Mouse (Mus musculus) testis, adult 2 months (tissue): Measurements from ENCODE around the gene Sept14. TPM values are rescaled to one million over a fixed set of nuclear protein-coding genes. Genes with fewer than 3 reads are reported as not detected.

ENCODE experiments used
- H3K27ac ChIP-seq: fragments of 200-500 bp; 2 replicates; pipeline ENCODE4 v1.5.1; 2012; ENCODE audit warnings: low read depth, low read length; ENCODE audit not compliant: control insufficient read depth, insufficient read depth
- H3K27me3 ChIP-seq: fragments of 200-500 bp; 2 replicates; pipeline ENCODE4 v1.6.1; 2012; ENCODE audit warnings: mild to moderate bottlenecking, low read length, moderate library complexity; ENCODE audit not compliant: control insufficient read depth, insufficient read depth
- H3K36me3 ChIP-seq: fragments of 200-500 bp; 2 replicates; pipeline ENCODE4 v1.6.1; 2012; ENCODE audit warnings: mild to moderate bottlenecking, low read length; ENCODE audit not compliant: control insufficient read depth, insufficient read depth
- H3K4me1 ChIP-seq: fragments of 200-500 bp; 2 replicates; pipeline ENCODE4 v1.6.1; 2012; ENCODE audit warnings: low read length; ENCODE audit not compliant: control insufficient read depth, insufficient read depth
- H3K4me3 ChIP-seq: fragments of 200-500 bp; 2 replicates; pipeline ENCODE4 v1.5.1; 2012; ENCODE audit warnings: low read depth, mild to moderate bottlenecking, low read length, moderate library complexity, mixed read lengths; ENCODE audit not compliant: control insufficient read depth
- CTCF ChIP-seq: fragments of 200-500 bp; IDR thresholded peaks from 2 replicates; pipeline ENCODE4 v1.5.1; 2012; ENCODE audit warnings: low read depth, mild to moderate bottlenecking, inconsistent platforms, low read length, moderate library complexity; ENCODE audit not compliant: control insufficient read depth, insufficient read depth, insufficient replicate concordance
- POLR2A ChIP-seq: fragments of 200-500 bp; IDR thresholded peaks from 2 replicates; pipeline ENCODE4 v1.6.1; 2012; ENCODE audit warnings: low read depth, mild to moderate bottlenecking, inconsistent platforms, low read length, moderate library complexity; ENCODE audit not compliant: control insufficient read depth
- polyA plus RNA-seq: library from polyadenylated mRNA; depleted of rRNA; stranded (reverse); fragments of >200 nt; gene quantifications from 2 replicates; pipeline ENCODE4 v1.2.3, GENCODE M21; 2012; rRNA removed

Sept14 gene
- polyA plus RNA-seq, 1 experiment = 10.6 TPM

DNA sequence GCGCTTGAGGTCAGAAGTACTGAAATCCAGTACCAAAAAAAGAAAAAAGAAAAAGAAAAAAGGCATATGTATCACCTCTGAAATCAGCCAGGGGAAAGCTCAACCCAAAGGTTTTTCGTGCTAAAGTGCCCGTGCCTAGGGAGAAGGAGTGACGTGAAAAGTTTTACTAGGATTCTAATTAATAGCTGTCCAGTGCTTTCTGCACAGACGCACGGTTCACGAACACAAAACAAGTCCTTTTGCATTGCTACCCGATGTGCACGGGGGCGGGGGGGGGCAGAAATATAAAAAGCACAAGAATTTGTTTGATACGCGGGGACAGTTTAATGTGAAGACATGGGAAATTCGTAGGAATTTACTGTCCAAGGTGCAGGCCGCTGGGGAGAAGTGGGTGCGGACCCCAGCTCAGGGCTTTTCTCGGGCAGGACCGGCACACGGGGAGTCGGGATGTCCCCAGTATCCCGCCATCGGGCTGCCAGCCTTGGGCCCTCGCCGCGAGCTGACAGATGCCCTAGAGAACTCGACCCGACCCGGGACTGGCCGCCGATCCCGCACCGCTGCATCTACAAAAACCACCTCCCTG lies 38.8 kb downstream of the Sept14 start:
- Histone ChIP-seq H3K27me3 (no peaks in the 10 kb centered on the region), H3K4me3 (peak overlapping the region; percentile 99), H3K27ac (peak overlapping the region; percentile 57), H3K36me3 (no peaks in the 10 kb centered on the region), H3K4me1 (peaks cover 5% of the 10 kb centered on the region)
- no peak for TF ChIP-seq POLR2A
- TF ChIP-seq CTCF = no peak

DNA sequence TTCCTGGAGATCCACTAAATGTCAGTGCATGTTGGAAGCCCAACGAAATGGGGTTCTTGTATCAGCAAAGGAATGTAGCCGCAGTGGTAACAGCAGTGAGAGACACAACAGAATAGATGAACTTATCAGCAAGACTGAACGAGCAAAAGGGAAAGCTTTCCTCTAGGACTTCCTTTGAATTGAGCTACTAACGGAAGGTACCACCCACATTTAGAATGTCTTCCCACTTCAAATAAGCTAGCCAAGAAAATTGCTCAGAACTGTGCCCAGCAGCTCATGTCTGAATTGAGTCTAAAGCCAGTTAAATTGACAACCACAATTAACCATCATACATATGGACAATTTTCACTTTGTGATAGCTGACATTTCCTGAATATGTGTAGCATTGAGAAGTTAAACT lies 40.5 kb downstream of the Sept14 start:
- H3K36me3 ChIP-seq = no peaks in the 10 kb centered on the region
- H3K27me3 ChIP-seq = no peaks in the 10 kb centered on the region
- TF ChIP-seq CTCF (no peak), POLR2A (no peak)
- H3K4me1 ChIP-seq = peaks cover 5% of the 10 kb centered on the region
- H3K27ac ChIP-seq = no peak overlapping the region
- no peak overlapping the region for H3K4me3 ChIP-seq

DNA sequence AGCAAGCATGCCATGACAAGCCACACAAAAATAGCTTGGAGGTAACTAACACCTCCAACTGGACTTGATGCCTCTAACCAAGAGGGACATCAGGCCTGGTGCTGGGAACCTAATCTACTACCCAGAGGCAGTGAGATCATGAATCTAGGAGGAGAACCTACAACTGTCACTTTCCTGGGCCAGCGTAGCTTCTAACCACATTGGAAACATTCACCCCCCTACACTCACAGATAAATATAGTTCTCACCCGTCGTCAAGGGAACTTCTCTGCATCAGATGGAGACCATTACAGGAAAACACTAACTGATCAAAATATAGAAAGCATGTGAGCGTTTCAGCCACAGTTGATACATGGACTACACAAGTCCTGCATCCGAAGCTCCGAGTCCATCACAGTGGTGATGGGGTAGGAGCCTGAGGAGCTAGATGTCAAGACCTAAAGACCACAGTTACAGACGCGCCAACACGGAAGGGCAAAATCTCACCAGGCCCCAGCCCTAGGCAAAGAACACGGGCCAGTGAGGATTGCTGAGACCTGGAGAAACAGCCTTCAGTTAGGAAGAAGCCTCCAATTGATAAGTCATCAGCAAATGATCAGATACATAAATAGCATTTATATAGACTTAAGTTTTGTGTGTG lies 41.9 kb downstream of the Sept14 start:
- H3K4me3 ChIP-seq = no peak overlapping the region
- peaks cover 5% of the 10 kb centered on the region for H3K4me1 ChIP-seq
- TF ChIP-seq CTCF (no peak), POLR2A (no peak)
- H3K27ac ChIP-seq = no peak overlapping the region
- H3K27me3 ChIP-seq = no peaks in the 10 kb centered on the region
- no peaks in the 10 kb centered on the region for H3K36me3 ChIP-seq

DNA sequence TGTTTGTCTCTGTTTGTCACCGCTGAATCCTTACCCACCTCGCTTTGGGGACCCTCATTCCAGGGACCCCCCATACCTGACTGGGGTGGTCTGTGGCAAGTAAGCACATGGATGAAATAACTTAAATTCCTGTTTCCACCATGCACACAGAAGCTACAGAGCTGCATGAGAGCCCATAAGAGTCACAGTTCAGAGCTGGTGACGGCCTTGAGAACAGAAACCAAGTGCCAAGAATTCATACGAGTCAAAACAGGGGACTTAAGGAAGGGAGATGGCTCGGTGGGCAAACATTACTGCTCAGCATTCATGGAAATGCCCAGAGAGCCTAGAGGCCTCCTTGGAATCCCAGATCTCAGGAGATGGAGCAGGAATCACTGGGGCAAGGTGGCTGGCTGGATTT lies 44.2 kb downstream of the Sept14 start:
- H3K4me3 ChIP-seq = no peak overlapping the region
- H3K27me3 ChIP-seq = no peaks in the 10 kb centered on the region
- TF ChIP-seq POLR2A (no peak), CTCF (no peak)
- H3K27ac ChIP-seq = no peak overlapping the region
- no peaks in the 10 kb centered on the region for H3K4me1 ChIP-seq
- no peaks in the 10 kb centered on the region for H3K36me3 ChIP-seq

DNA sequence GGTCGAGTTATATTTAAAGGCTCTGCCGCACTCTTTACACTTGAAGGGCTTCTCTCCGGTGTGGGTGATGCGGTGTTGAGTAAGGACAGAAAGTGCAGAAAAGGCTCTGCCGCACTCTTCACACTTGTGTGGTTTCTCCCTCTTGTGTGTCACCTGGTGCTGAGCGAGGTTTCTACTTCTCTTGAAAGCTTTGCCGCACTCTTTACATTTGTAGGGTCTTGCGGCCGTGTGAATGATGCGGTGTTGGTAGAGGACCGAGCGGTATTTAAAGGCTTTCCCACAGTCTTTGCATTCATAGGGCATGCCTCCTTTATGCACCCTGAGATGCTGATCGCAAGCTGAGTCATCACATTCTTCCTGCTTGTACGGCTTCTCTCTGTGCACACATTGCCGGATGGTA lies 50.4 kb downstream of the Sept14 start:
- Histone ChIP-seq H3K27me3 (no peaks in the 10 kb centered on the region), H3K4me1 (no peaks in the 10 kb centered on the region), H3K36me3 (peaks cover 1% of the 10 kb centered on the region; the same call in 1 of the 2 replicates), H3K27ac (no peak overlapping the region), H3K4me3 (no peak overlapping the region)
- TF ChIP-seq CTCF (no peak), POLR2A (no peak)

DNA sequence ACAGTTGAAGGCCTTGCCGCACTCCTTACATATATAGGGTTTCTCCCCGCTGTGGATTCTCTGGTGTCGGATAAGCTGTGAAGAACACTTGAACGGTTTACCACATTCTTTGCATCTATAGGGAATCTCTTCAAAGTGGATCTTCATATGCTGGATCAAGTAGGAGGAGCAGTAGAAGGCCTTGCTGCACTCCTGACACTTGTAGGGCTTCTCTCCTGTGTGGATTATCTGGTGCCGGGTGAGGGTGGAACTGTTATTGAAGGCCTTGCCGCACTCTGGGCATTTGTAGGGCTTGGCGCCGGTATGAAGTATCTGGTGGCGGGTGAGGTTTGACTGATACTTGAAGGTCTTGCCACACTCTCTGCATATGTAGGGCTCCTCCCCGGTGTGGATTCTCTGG lies 51.3 kb downstream of the Sept14 start:
- no peak overlapping the region for H3K4me3 ChIP-seq
- H3K27me3 ChIP-seq = no peaks in the 10 kb centered on the region
- TF ChIP-seq CTCF = no peak
- no peak for TF ChIP-seq POLR2A
- H3K4me1 ChIP-seq = no peaks in the 10 kb centered on the region
- no peak overlapping the region for H3K27ac ChIP-seq
- H3K36me3 ChIP-seq = peaks cover 1% of the 10 kb centered on the region; the same call in 1 of the 2 replicates

DNA sequence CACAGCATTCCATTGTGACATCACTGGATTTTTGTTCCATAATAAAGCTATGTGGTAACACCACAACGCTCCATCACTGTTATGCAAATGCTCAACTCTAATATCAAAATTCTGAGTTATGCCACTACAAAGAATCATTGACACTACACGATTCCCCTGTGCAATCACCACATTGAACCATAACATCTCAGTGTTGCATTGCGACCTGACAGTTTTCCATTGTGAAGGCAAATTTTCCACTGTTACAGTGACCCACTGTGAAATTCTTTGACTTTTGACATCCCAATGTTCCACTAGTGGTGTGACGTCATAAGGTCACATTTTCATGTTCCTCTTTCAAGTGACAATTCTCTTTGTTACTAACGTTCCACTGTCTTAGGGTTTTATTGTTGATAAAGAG lies 57.5 kb downstream of the Sept14 start:
- no peaks in the 10 kb centered on the region for H3K27me3 ChIP-seq
- H3K27ac ChIP-seq = no peak overlapping the region
- no peak for TF ChIP-seq POLR2A
- TF ChIP-seq CTCF = no peak
- no peak overlapping the region for H3K4me3 ChIP-seq
- H3K4me1 ChIP-seq = no peaks in the 10 kb centered on the region
- H3K36me3 ChIP-seq = no peaks in the 10 kb centered on the region

Other genes starting within 250 kb of the Sept14 start
- gene Sfswap, start 207.3 kb downstream of the Sept14 start, polyA plus RNA-seq = 34.1 and 37.5 TPM in 2 replicates
- 0.93 and 1.2 TPM in 2 replicates for gene Mmp17, start 124.3 kb downstream of the Sept14 start, polyA plus RNA-seq
- gene Zfp11, start 38.4 kb downstream of the Sept14 start, polyA plus RNA-seq = 0.94 and 1.3 TPM in 2 replicates
- gene Mrps17, start 7.0 kb upstream of the Sept14 start, polyA plus RNA-seq = 44.4 and 62.7 TPM in 2 replicates
- 14.8 and 15.6 TPM in 2 replicates for gene Nipsnap2, start 16.6 kb upstream of the Sept14 start, polyA plus RNA-seq
- 14.3 and 20.9 TPM in 2 replicates for gene Psph, start 78.9 kb upstream of the Sept14 start, polyA plus RNA-seq
- 3.9 and 5.2 TPM in 2 replicates for gene Sumf2, start 138.5 kb upstream of the Sept14 start, polyA plus RNA-seq
- 239 and 241 TPM in 2 replicates for gene Chchd2, start 179.0 kb upstream of the Sept14 start, polyA plus RNA-seq
- 4.6 and 5.4 TPM in 2 replicates for gene Zbed5, start 187.2 kb upstream of the Sept14 start, polyA plus RNA-seq
- 0.20 and 0.35 TPM in 2 replicates for gene Phkg1, start 190.0 kb upstream of the Sept14 start, polyA plus RNA-seq
- gene Nupr1l, start 200.0 kb upstream of the Sept14 start, polyA plus RNA-seq = 777 and 877 TPM in 2 replicates
- gene Vkorc1l1, start 233.5 kb upstream of the Sept14 start, polyA plus RNA-seq = 12.2 and 19.9 TPM in 2 replicates